13 mouse cellular contexts compared by ENCODE assay signal in genomic region chr1:60702641-60703040, GRCm38 (mm10). TPM values are rescaled to one million over a fixed set of nuclear protein-coding genes. Genes with fewer than 3 reads are reported as not detected.
DNase-seq lines count a peak whose midpoint lies in the region; ATAC-seq and TF ChIP-seq lines count a peak whose summit lies in the region.
"Had no signal": no experiment of that assay in that cellular context is flagged by ENCODE, and none has a peak within 500 bp of the region (broad histone marks: within the 10 kb centered on the region; RNA-seq: fewer than 3 reads in every experiment).

No protein-coding gene starts in this region.

- no peak overlapping the region for H3K9ac ChIP-seq in limb, embryonic 14.5 days (ENCODE audit: low read depth, low read length, severe bottlenecking)
- H3K9ac ChIP-seq in forebrain, postnatal 0 days: no peak overlapping the region

- H3K4me2 ChIP-seq in limb, embryonic 14.5 days (replicated peaks; ENCODE audit: low read depth, low read length, severe bottlenecking): no peak overlapping the region
- no peak overlapping the region for H3K4me2 ChIP-seq in forebrain, postnatal 0 days (ENCODE audit: low read depth)

- H3K4me1 ChIP-seq in limb, embryonic 14.5 days (ENCODE audit: control insufficient read depth, insufficient read depth, low read length): peaks cover 7% of the 10 kb centered on the region; the same call in 1 of the 2 replicates
- H3K4me1 ChIP-seq in forebrain, postnatal 0 days (ENCODE audit: insufficient read depth): no peaks in the 10 kb centered on the region

- 43% methylated on average over 2 of the region's 2 CpGs for WGBS in limb, embryonic 14.5 days
- WGBS in forebrain, postnatal 0 days: 68% methylated on average over 2 of the region's 2 CpGs

- intact Hi-C loops in heart, postnatal 25 days (cut with DNase I): no loop called here

- no peak overlapping the region for H3K4me3 ChIP-seq in limb, embryonic 14.5 days (replicated peaks; ENCODE audit: low read length)
- H3K4me3 ChIP-seq in forebrain, postnatal 0 days (ENCODE audit: low read depth, low read length): no peak overlapping the region

- H3K9me3 ChIP-seq in limb, embryonic 14.5 days (ENCODE audit: control insufficient read depth, low read length): no peaks in the 10 kb centered on the region
- H3K9me3 ChIP-seq in forebrain, postnatal 0 days (ENCODE audit: low read length): no peaks in the 10 kb centered on the region

- DNase-seq in heart, adult 18-20 months: peak; percentile 54
- no peak for DNase-seq in heart, postnatal 25 days (ENCODE audit: low spot score)
- DNase-seq in thymus, postnatal 0 days (ENCODE audit: low spot score): peak; percentile 70
- no peak for DNase-seq in thymus, postnatal 10 days (ENCODE audit: low spot score in 2 of 2)
- peak; percentile 22 for DNase-seq in limb, embryonic 14.5 days (ENCODE audit: low spot score)
- DNase-seq in thymus, postnatal 4 days: peak; percentile 22
- no peak for DNase-seq in cerebellum, postnatal 25 days
- no peak for DNase-seq in forebrain, postnatal 0 days
- DNase-seq: left cerebral cortex, postnatal 4 days; midbrain, embryonic 14.5 days; right cerebral cortex, postnatal 4 days had no signal

- H3K27me3 ChIP-seq in limb, embryonic 14.5 days (ENCODE audit: control insufficient read depth, insufficient read depth, low read length): no peaks in the 10 kb centered on the region
- no peaks in the 10 kb centered on the region for H3K27me3 ChIP-seq in forebrain, postnatal 0 days (ENCODE audit: insufficient read depth, low read length)

- no peak overlapping the region for H3K27ac ChIP-seq in limb, embryonic 14.5 days (replicated peaks; ENCODE audit: low read depth, low read length)
- no peak overlapping the region for H3K27ac ChIP-seq in forebrain, postnatal 0 days (ENCODE audit: low read depth, low read length)

- H3K36me3 ChIP-seq in limb, embryonic 14.5 days (ENCODE audit: control insufficient read depth, insufficient read depth, low read length): no peaks in the 10 kb centered on the region
- H3K36me3 ChIP-seq in forebrain, postnatal 0 days (ENCODE audit: insufficient read depth): no peaks in the 10 kb centered on the region

- no peak for TF ChIP-seq POLR2A in limb, embryonic 14.5 days (IDR thresholded peaks at IDR 0.05; ENCODE audit: borderline replicate concordance, extremely low read depth, insufficient read depth, insufficient read length)

- ATAC-seq in limb, embryonic 14.5 days (ENCODE audit: low FRiP score, low read depth): no peak
- no peak for ATAC-seq in forebrain, postnatal 0 days
- ATAC-seq: intestine, postnatal 0 days; lung, postnatal 0 days had no signal

- TF ChIP-seq CTCF in forebrain, postnatal 0 days (IDR thresholded peaks at IDR 0.05; ENCODE audit: low read depth): no peak

RNA-seq across cellular contexts. Expression of gene Cd28, which starts 14.0 kb away (rescaled TPM):
- total RNA-seq in heart, adult 18-20 months (2021): 10 to 100 TPM; 11.9 to 13.4 TPM
- 10 to 100 TPM in 1 of 2 experiments, 1 to 10 TPM in 1; 8.7 to 10.2 TPM for total RNA-seq in heart, postnatal 25 days (2021)
- polyA plus RNA-seq in thymus, postnatal 0 days (2015; fragmentation: Nextera tagmentation; extraction: Ambion mirVana): 94.5 and 103 TPM in 2 replicates
- 0.24 and 0.45 TPM in 2 replicates for polyA plus RNA-seq in limb, embryonic 14.5 days (2012; rRNA removed)
- 0.25 and 0.57 TPM in 2 replicates for polyA plus RNA-seq in limb, embryonic 14.5 days (2014; fragmentation: Nextera tagmentation; extraction: Ambion mirVana)
- 0.05 TPM in 1 of 2 replicates, not detected in the other for total RNA-seq in forebrain, postnatal 0 days (2014; rRNA removed)
- 0.03 and 0.08 TPM in 2 replicates for polyA plus RNA-seq in forebrain, postnatal 0 days (2015; fragmentation: Nextera tagmentation; extraction: Ambion mirVana)

Comparison
In these comparisons a context has a peak if more than half of its experiments do, and no peak if none do; other contexts are left out.
1. DNase-seq: peak in heart, adult 18-20 months (2 of 2), thymus, postnatal 0 days (single experiment), limb, embryonic 14.5 days (single experiment) and thymus, postnatal 4 days (single experiment); none in heart, postnatal 25 days (single experiment), thymus, postnatal 10 days (0 of 2), cerebellum, postnatal 25 days (0 of 2) and forebrain, postnatal 0 days (single experiment).